Mouse (Mus musculus): ENCODE results near the gene Aak1.
"Not testable (repeated sequence)": the region's sequence is repeated elsewhere in the genome, so short reads cannot be mapped to it uniquely, and the experiment has no call there.

Aak1 gene

GRCm38 (mm10) chr6:87004099-87004498 is 154.8 kb downstream of the Aak1 start:
- ChIA-PET CTCF (no interaction called here), POLR2A (interaction anchor here in 1 of 4 experiments (0.7 to 1.3 kb wide), 2 partner anchors 18 to 22 kb away, joined by 3 to 4 read pairs; no protein-coding TSS in a partner anchor)

- POLR2A ChIA-PET, result interaction anchor here in 1 of 4 experiments (4.0 kb wide), 1 partner anchor 13 kb away, joined by 14 read pairs; no protein-coding TSS in a partner anchor
- CTCF ChIA-PET, result interaction anchor here in 1 of 4 experiments (0.6 kb wide), 1 partner anchor 51 kb away, joined by 3 read pairs; no protein-coding TSS in a partner anchor
Observed at GRCm38 (mm10) chr6:87005577-87005976, 156.3 kb downstream of the Aak1 start.

- POLR2A ChIA-PET, result interaction anchor here (0.6 to 5.3 kb wide), 24 partner anchors 10 to 1334 kb away, joined by 3 to 58 read pairs (median 4); partner anchors contain the start of gene Gfpt1 (in 3 of the 4)
- CTCF ChIA-PET, result interaction anchor here in 1 of 4 experiments (1.0 to 1.9 kb wide), 2 partner anchors 8 to 17 kb away, joined by 3 to 4 read pairs; no protein-coding TSS in a partner anchor
Observed at GRCm38 (mm10) chr6:87008887-87009286, 159.6 kb downstream of the Aak1 start, which contains the start of gene Nfu1. Gene Nfu1 (plus strand): TSS chr6:87009236.

GRCm38 (mm10) chr6:87009692-87010328 is 160.5 kb downstream of the Aak1 start:
- ChIA-PET POLR2A (interaction anchor here in 3 of 4 experiments (0.6 to 5.3 kb wide), 9 partner anchors 9 to 1333 kb away, joined by 3 to 58 read pairs (median 9); partner anchors contain the start of gene Gfpt1 (in 2 of the 3)), CTCF (interaction anchor here in 1 of 4 experiments (1.0 kb wide), 1 partner anchor 17 kb away, joined by 3 read pairs; no protein-coding TSS in a partner anchor)

- CTCF ChIA-PET, result interaction anchor here in 3 of 4 experiments (0.6 to 2.0 kb wide), 13 partner anchors 9 to 471 kb away, joined by 3 to 12 read pairs (median 3); partner anchors contain the start of gene Gfpt1 (in 1 of the 3)
- POLR2A ChIA-PET, result interaction anchor here in 2 of 4 experiments (1.0 to 3.8 kb wide), 4 partner anchors 9 to 66 kb away, joined by 3 to 19 read pairs (median 8); partner anchors contain the start of gene Gfpt1 (in 2 of the 2)
Observed at GRCm38 (mm10) chr6:87016916-87017315, 167.6 kb downstream of the Aak1 start.

- ChIA-PET CTCF (interaction anchor here in 2 of 4 experiments (0.9 to 1.6 kb wide), 2 partner anchors 16 to 70 kb away, joined by 3 to 7 read pairs; no protein-coding TSS in a partner anchor), POLR2A (interaction anchor here in 3 of 4 experiments (0.7 to 3.8 kb wide), 8 partner anchors 9 to 277 kb away, joined by 3 to 19 read pairs (median 3); partner anchors contain the start of genes Gfpt1 (in 2 of the 3) and Nfu1 (in 1 of the 3))
Observed at GRCm38 (mm10) chr6:87018874-87019273, 169.6 kb downstream of the Aak1 start.

- POLR2A ChIA-PET, result interaction anchor here in 3 of 4 experiments (0.6 to 13.9 kb wide), 39 partner anchors 8 to 502 kb away, joined by 3 to 156 read pairs (median 4); partner anchors contain the start of genes Gfpt1 (in 3 of the 3) and Nfu1 (in 3 of the 3)
Observed at GRCm38 (mm10) chr6:87021791-87022190, 172.5 kb downstream of the Aak1 start.

GRCm38 (mm10) chr6:87026980-87027379 is 177.7 kb downstream of the Aak1 start:
- ChIA-PET POLR2A (interaction anchor here (1.0 to 13.9 kb wide), 10 partner anchors 10 to 22 kb away, joined by 3 to 156 read pairs (median 11); partner anchors contain the start of genes Gfpt1 (in 3 of the 4) and Nfu1 (in 1 of the 4)), CTCF (interaction anchor here in 2 of 4 experiments (1.0 to 1.5 kb wide), 2 partner anchors 15 to 18 kb away, joined by 3 read pairs; partner anchors contain the start of genes Gfpt1 (in 1 of the 2) and Nfu1 (in 1 of the 2))

More at GRCm38 (mm10) chr6:87021791-87022190, 172.5 kb downstream of the Aak1 start:
- CTCF ChIA-PET, result interaction anchor here (0.6 to 2.3 kb wide), 12 partner anchors 11 to 201 kb away, joined by 3 to 7 read pairs (median 3); partner anchors contain the start of gene Gfpt1 (in 1 of the 4)

- CTCF ChIA-PET, result interaction anchor here in 3 of 4 experiments (0.6 to 0.7 kb wide), 3 partner anchors 126 to 600 kb away, joined by 3 to 4 read pairs (median 4); partner anchors contain the start of gene Antxr1 (in 1 of the 3)
- POLR2A ChIA-PET, result interaction anchor here in 2 of 4 experiments (0.6 to 13.9 kb wide), 4 partner anchors 12 to 263 kb away, joined by 3 to 156 read pairs (median 4); partner anchors contain the start of genes Gfpt1 (in 1 of the 2) and Nfu1 (in 1 of the 2)
Observed at GRCm38 (mm10) chr6:87028881-87029280, 179.6 kb downstream of the Aak1 start.

GRCm38 (mm10) chr6:87031310-87031709 is 182.0 kb downstream of the Aak1 start:
- POLR2A ChIA-PET, result interaction anchor here in 3 of 4 experiments (0.9 to 13.9 kb wide), 7 partner anchors 8 to 31 kb away, joined by 3 to 156 read pairs (median 4); partner anchors contain the start of gene Gfpt1 (in 2 of the 3)

GRCm38 (mm10) chr6:87032401-87032800 is 183.1 kb downstream of the Aak1 start:
- POLR2A ChIA-PET, result interaction anchor here in 3 of 4 experiments (0.9 to 13.9 kb wide), 8 partner anchors 8 to 183 kb away, joined by 3 to 156 read pairs (median 7); partner anchors contain the start of genes Gfpt1 (in 3 of the 3) and Aak1 (in 1 of the 3)
- CTCF ChIA-PET, result interaction anchor here in 1 of 4 experiments (0.7 kb wide), 1 partner anchor 22 kb away, joined by 4 read pairs; no protein-coding TSS in a partner anchor

More at GRCm38 (mm10) chr6:87031310-87031709, 182.0 kb downstream of the Aak1 start:
- CTCF ChIA-PET, result not testable (repeated sequence)

- ChIA-PET POLR2A (interaction anchor here in 2 of 4 experiments (1.3 to 11.9 kb wide), 3 partner anchors 7 to 9 kb away, joined by 3 to 156 read pairs (median 3); no protein-coding TSS in a partner anchor), CTCF (no interaction called here)
Observed at GRCm38 (mm10) chr6:87034395-87034794, 185.1 kb downstream of the Aak1 start.

- CTCF ChIA-PET, result interaction anchor here in 2 of 4 experiments (0.5 to 1.4 kb wide), 4 partner anchors 15 to 1806 kb away, joined by 3 to 4 read pairs (median 3); no protein-coding TSS in a partner anchor
Observed at GRCm38 (mm10) chr6:87037826-87038620, 188.7 kb downstream of the Aak1 start.

GRCm38 (mm10) chr6:87039161-87039560 is 189.8 kb downstream of the Aak1 start:
- CTCF ChIA-PET, result interaction anchor here in 1 of 4 experiments (0.6 to 1.0 kb wide), 2 partner anchors 292 to 440 kb away, joined by 3 read pairs; no protein-coding TSS in a partner anchor
- POLR2A ChIA-PET, result interaction anchor here in 2 of 4 experiments (1.5 to 11.9 kb wide), 3 partner anchors 12 to 14 kb away, joined by 5 to 156 read pairs (median 5); no protein-coding TSS in a partner anchor

More at GRCm38 (mm10) chr6:87037826-87038620, 188.7 kb downstream of the Aak1 start:
- POLR2A ChIA-PET, result interaction anchor here in 3 of 4 experiments (0.6 to 11.9 kb wide), 9 partner anchors 11 to 64 kb away, joined by 3 to 156 read pairs (median 4); no protein-coding TSS in a partner anchor

GRCm38 (mm10) chr6:87040971-87041370 is 191.7 kb downstream of the Aak1 start:
- ChIA-PET CTCF (interaction anchor here in 2 of 4 experiments (0.7 to 2.3 kb wide), 4 partner anchors 12 to 1549 kb away, joined by 3 to 13 read pairs (median 6); no protein-coding TSS in a partner anchor), POLR2A (interaction anchor here in 3 of 4 experiments (0.6 to 11.9 kb wide), 8 partner anchors 11 to 409 kb away, joined by 3 to 156 read pairs (median 32); no protein-coding TSS in a partner anchor)

GRCm38 (mm10) chr6:87041431-87041830 is 192.1 kb downstream of the Aak1 start:
- POLR2A ChIA-PET, result interaction anchor here (0.5 to 11.9 kb wide), 38 partner anchors 9 to 569 kb away, joined by 3 to 156 read pairs (median 4); partner anchors contain the start of genes Gmcl1 (in 1 of the 4) and Nfu1 (in 1 of the 4)
- CTCF ChIA-PET, result interaction anchor here in 3 of 4 experiments (0.6 to 2.3 kb wide), 7 partner anchors 12 to 1549 kb away, joined by 3 to 7 read pairs (median 4); no protein-coding TSS in a partner anchor

Data from embryonic stem cell, embryonic (primary cell).